Mouse (Mus musculus) left cerebral cortex, postnatal 36 days (tissue): ENCODE measurements at regions not wholly inside any gene's neighbourhood (a gene's known extent, or its start where the extent isn't known, plus 50 kb on each side); places are given as distances from the start of the nearest gene placed in this dataset.

Experiments
- DNase-seq, 2 experiments: peaks; one replicate each; pipeline ENCODE4 v3.0.0; 2021 to 2022; ENCODE audit warnings: low spot score in 2 of 2, mixed read lengths in 1 of 2
- intact Hi-C: fragments of 180-260 bp; cut with DNase I; formaldehyde crosslinking; loops from one replicate; pipeline ENCODE4 v1.15.1; 2025

DNA sequence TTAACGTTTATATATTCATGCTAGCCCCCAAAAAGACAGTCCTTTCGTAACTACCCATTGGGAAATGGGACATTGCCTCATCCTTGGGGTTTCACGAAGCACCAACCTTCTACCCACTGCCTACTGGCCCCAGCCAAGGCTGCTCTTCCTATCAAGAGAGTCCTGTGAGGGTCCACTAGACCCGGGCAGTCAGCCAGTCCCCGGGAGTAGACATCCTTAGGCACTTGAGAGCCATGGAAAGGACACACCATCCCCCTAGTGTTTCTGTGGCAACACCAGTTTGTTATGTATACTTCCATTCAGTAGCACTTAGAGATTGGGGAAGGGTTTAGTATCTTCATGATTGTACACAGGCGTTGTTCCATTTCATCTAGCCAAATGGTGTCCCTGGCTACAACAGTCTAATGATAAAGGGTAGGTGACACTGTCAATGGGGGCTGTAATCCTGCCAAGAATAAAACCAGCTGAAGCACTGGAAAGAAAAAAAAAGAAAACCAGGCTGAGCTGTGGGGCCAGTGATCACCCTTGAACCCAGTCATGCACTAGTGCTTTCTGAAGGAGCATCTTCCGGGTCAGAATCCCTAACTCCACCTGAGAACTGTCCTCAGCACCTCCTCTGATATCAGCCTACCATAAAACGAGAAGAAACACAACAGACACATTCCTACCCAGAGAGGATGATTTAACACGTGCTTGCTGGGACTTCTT lies 108.2 kb downstream of the Tomm20 start:
- intact Hi-C loops, result loop anchor here (2.0 to 10.0 kb wide), 2 partner anchors 171 to 343 kb away; no protein-coding TSS in a partner anchor
- DNase-seq, result no peak

DNA sequence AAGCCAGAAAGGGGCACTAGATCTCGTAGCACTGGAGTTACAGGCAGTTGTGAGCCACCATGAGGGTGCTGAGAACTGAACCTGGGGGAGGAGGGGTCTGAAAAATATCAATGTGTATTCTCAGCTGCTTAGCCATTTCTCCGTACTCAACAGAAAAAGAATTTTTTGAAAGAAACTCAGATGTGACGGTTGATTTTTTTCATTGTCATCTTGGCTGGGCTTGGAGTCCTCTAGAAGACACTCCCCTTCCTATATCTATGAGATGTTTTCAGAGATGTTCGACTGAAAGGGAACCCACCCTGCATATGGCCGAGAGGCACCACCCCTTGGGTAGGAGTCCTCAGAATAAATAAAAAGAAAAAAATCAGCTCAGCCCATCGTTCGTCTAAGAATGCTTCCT lies 110.1 kb downstream of the Tomm20 start:
- no peak for DNase-seq
- intact Hi-C loops, result loop anchor here (10.0 kb wide), 1 partner anchor 341 kb away; no protein-coding TSS in a partner anchor

DNA sequence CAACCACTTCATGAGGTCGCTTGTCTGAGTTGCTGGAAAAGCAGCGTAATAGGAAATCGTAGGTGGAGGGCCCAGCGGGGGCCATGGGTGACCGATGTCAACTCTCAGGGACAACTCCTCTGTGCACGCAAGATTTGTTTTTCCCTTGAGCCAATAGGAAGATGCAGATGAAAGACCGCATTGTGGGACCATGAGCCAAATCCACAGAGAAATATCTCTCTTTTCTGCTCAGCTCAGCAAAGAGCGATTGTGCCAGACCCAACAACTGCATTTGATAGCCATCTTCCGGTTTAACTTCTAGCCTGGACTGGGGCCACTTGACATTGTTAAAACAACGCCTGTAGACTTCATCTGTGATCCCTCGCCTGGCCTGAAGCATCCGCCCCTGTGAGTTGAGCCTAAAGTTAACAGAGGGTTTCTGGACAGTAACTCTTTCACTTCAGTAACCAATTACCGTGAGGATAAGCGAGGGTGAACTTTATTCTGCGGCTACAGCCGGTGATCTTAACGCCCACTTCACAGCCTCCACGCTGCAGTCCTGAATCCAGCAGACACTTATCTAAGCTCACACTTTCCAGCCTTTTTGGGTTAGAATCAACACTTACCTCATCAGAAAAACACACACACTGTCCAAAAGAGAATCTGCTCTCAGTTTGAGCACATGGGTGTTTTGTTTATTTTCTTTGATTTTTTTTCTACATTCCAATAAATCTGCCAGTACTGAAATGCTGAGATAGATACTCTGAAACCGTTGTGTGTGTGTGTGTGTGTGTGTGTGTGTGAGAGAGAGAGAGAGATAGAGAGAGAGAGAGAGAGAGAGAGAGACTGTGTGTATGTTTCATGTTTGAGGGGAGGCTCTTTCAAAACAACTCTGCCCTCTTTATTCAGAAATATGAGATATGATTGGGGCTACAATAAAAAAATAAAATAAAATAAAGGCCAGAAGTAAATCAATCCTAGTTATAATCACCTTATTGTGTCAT lies 111.9 kb downstream of the Tomm20 start:
- DNase-seq, result peak in 1 of 2 experiments; percentile 44
- intact Hi-C loops, result loop anchor here (5.0 to 10.0 kb wide), 2 partner anchors 76 to 339 kb away; no protein-coding TSS in a partner anchor

DNA sequence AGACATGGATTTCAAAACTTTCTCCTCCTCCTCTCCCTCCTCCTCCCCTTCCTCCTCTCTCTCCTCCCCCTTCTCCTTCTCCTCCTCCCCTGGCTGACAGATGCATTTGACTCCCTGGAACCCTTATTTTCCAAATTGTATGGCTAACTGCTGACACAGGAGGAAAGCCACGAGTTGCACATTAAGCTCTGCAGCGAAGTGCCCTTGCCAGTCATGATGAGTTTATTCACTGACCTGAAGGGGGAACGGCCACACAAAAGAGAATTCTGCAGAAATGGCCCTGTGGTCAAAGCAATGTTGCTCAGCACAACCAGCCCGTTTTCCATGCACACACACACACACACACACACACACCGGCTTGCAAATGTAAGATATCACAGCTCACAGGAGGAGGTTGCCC lies 112.6 kb downstream of the Tomm20 start:
- intact Hi-C loops, result loop anchor here (5.0 to 10.0 kb wide), 2 partner anchors 76 to 338 kb away; no protein-coding TSS in a partner anchor
- no peak for DNase-seq

DNA sequence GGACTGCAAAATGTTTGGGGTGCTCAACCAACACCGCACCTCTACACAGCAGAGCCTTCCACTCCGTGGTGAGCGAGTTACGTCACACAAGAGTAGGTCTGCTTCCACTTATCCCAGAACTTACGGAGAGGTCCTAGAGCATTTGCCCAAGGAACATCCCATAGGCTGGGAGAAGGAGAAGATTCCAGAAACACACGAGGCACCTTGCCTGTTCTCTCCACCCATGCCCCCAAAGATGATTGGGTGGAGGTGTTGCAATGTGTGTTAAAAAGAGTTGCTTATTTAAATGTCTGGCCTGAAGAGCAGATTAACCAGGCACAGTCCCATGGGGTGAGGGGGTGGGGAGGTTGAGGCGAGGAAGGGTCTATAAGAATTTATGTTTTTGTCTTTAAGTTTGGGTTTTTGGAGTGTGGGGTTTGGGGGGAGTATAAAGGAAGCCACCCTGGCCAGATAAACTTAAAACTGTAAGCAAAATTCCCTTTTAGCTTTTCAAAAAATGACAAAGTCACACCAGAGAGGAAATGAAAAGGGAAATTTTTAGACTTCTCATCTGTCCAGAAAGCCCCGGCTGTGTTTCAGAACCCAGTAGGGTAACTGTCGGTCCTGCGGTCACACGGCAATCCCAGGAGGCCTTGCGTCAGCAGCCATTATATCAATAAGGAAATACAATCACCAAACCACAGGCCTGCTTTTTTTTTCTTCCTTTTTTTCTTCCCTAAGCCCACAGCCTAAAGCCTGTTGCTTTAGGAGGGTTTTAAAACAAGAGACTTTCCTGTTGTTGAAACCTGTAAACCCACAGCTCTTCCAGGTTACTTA lies 113.3 kb downstream of the Tomm20 start:
- intact Hi-C loops, result loop anchor here (5.0 to 10.0 kb wide), 2 partner anchors 75 to 338 kb away; no protein-coding TSS in a partner anchor
- DNase-seq, result no peak

DNA sequence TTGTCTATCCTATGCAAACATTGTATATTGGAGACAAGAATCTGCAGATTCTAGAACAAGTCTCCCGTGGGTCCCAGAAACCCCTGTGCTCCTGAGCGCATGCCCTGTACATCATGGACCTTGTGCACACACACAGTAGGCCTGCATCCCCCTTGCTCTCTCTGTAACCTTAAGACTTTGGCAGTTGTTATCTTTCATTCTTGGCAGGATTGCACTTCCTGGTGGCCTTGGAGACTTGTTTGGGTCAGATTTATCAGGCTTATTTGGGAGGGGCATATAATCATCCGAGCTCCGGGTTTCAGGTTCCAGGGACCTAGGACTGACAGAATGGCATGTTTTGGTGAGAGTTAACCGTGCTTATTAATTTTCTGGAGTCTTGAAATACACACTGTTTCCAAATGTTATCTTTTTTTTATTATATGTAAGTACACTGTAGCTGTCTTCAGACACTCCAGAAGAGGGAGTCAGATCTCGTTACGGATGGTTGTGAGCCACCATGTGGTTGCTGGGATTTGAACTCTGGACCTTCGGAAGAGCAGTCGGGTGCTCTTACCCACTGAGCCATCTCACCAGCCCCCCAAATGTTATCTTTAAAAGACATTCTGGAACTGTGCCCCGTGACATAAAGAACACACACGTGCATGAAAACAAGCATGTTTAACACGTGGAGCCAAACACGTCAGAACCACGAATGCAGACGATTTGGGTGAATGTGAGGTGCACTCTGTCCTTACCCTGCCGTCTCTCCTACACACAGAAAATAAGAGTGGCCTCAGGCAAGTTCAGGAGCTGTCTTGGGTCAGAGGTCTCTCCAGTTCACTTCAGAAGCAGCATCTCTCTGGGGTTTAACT lies 114.1 kb downstream of the Tomm20 start:
- intact Hi-C loops, result loop anchor here (5.0 to 10.0 kb wide), 2 partner anchors 74 to 337 kb away; no protein-coding TSS in a partner anchor
- no peak for DNase-seq

DNA sequence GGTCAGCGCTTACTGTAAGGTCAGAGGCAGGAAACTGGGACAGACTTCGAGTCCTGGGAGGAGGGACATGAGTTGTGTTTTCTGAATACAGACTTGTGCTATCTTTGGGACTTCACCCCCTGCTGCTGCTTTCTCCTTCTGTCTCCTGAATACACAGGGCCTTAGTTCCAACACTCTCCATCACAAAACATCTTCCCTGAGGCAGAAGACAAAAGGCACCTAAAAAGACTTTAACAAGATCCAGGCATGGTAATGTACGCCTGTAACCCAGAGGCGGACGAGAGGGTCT lies 115.5 kb downstream of the Tomm20 start:
- intact Hi-C loops, result loop anchor here (5.0 to 10.0 kb wide), 2 partner anchors 73 to 335 kb away; no protein-coding TSS in a partner anchor
- no peak for DNase-seq

DNA sequence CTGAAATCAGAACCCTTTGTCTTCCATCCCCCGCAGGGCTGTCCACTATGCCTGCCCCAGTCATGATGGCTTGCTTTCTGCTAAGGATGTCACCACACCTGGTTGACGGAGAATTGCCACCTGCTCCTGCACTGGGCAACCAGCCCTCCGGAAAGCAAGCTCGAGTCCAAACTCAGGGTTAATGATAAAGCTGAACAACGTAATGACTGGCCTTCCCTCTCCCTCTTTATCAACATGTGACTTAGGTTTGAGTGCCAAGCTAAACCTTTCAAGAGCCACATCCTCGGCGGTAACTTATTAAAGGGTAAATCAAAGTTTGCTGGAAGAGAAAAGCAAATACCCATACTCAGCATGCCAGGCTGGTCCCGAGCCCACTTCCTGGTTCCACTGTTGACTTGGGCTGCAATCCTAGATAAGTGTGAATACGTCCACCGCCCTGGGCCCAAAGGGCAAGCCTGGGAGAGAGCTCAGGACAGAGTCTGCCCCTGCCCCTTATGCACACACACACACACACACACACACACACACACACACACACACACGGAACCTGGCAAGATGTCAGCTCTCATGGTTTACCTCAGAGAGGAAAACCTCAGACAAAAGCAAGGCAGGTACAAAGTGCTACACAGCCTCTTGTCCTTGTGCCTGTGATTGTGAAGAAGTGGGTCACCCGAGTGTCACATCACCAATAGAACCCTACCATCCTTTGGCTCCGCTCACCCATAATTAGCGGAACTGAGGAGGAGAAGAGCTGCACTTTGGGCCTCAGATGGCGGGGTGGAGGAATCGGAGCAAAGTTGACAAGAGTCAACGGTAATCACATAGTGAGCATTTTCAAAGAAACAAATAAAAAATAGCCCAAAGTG lies 116.0 kb downstream of the Tomm20 start:
- intact Hi-C loops, result loop anchor here (5.0 to 10.0 kb wide), 2 partner anchors 72 to 335 kb away; no protein-coding TSS in a partner anchor
- no peak for DNase-seq

DNA sequence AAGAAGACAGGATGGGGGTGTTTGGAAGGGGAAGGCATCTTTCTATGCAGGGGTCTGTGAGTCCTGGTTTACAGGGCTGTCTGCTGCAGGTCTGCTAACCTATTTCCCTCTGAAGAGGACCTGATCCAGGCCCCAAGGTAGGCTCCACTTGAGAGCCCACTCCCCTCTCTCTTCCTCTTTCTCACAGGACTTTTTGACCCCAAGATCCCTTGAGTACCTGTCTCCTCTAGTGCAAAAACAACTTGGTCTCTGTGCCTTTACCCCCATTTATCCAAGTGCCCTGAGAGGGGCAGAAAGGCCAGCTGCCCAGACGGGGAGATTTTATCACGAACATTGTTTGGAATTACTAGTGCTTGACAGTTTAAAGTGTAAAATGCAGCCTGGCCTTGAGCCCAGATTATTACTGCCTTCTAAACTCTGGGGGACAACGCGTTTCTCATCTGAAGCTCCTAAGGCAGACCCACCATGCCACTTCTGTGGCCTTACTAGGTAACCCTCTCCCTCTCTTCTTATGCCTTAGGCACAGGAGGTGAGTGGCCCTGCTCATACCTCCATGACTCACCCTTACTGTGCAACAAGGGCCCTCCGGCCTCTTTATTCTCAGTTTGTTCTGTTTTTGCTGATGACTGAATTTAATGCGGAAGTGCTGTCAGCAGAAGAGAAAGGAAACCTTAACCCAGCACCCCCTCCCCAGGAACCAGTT lies 117.8 kb downstream of the Tomm20 start:
- intact Hi-C loops, result no loop called here
- no peak for DNase-seq

DNA sequence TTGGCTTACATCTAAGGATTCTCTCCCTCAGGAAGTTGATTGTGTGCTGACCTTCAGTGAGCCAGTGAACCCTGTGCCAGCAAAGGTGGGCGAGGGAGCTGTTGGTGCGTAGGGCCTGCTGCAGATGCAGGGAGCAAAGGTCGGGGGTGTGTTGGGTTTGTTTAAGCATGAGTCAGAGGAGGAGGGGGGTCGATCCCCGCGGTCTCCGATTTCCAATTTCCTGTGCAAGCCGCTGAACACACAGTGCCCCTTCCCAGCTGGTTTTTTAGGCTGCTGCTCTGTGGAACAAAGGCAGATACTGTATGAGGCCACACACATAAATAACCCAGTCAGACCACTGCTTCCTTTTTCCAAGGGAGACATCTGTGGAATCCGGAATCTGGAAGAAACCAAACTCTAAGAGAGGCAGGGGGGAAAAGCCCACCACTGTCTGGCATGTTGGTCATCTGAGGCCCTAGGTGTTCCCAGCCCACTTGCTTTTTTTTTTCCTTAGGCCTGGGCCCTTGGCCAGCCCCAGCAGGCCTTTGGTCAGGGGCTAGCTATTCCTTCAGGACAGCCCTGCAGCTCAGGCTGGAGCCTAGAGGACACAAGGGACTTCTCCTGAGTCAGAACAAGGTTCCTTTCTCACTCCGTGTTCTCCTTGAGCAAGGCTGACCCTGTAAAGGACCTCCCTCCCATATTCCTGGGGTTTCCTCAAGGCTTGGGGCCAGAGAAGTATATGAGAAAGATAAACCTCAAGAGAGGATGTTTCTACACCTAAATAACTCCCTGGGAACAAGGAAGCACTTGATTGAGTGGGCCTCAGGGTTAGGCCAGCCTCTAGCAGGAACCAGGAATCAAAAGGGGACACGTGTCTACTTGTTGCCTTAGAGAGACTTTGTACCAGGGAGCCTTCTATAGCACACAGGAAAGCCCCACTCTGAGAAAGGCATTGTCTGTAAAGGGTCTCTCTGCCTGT lies 119.0 kb downstream of the Tomm20 start:
- intact Hi-C loops, result no loop called here
- DNase-seq, result no peak

DNA sequence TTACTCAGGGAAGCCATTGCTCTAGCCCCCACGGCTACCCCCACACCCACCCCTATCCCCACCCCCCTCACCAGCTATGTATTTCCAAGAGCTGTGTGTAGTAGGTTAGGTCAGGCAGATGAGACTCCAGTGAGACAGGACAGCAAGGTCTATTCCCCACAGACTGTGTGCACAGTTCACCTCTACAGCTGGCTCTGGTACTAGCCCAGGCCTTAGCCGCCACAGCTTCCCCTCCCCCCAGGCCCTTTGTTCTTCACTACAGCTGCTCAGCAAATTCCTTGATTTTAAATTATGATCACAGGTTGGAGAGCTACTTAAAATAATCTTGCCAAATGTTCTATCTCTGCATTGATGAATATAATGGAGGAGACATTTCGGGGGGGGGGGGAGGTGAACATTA lies 119.8 kb downstream of the Tomm20 start:
- no peak for DNase-seq
- intact Hi-C loops, result no loop called here

DNA sequence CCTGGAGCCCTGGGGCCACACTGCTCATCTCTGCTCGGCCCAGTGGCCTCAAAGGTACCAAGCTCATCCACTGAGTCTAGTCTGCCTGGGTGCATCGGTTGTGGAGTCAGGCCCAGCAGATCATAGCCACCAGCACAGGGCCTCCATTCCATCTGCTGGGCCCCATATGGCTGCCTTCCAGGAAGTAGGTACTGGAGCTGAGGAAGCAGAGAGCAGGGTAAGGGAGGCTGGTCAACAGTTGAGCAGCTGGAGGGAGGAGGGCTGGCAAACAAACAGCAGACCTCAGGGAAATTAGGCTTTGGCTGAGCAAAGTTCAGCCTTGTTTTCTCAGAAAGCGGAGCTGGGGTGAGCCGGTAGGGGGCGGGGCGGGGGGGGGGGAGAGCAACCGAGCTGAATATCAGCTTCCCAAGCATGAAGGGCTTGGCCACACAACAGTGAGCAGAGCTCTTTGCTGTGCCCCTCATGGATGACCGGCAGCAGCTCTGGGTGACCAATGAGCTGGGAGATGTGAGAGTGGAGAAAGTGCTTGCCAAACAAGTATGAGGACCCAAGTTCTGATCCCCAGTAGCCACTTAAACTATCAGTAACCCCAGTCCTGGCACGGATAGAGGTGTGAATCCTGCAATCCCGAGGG lies 121.0 kb downstream of the Tomm20 start:
- no peak for DNase-seq
- intact Hi-C loops, result no loop called here

DNA sequence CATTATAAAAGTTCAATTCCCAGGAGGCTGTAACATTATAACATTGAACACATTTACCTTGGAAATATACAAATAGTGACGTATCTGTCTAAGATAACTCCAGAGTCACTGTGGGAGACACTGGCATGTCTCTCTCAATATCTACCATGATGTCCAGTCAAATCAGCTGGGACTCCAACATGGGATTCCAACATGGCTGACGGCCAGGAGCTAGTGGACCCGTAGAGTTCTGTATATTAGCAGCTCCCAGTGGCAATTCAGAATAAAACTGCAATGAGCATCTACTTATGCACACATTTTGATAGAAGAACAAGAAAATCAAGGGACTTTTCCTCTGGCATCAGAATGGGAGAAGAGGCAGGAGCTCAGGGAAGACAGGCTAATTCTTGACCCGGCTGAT lies 123.4 kb downstream of the Tomm20 start:
- no peak for DNase-seq
- intact Hi-C loops, result no loop called here

DNA sequence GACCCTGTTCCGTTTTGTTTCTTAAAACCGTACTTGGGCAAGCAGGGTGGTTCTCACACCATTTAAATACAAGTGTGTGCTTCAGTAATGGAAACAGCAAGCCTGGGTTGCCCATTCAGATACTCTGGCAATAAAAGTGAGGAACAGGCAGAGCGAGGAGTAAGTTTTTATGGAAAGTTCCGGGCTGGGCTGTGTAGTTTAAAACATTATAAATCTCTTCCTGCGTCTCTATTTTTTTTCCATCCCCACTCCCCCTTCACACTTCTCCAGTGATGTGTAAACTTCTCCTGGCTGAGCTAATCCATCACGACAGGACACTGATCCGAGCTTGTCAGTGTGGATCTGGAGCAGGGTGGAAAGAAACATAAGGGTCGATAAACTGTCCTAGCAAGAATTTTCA lies 124.4 kb downstream of the Tomm20 start:
- DNase-seq, result no peak
- intact Hi-C loops, result no loop called here

DNA sequence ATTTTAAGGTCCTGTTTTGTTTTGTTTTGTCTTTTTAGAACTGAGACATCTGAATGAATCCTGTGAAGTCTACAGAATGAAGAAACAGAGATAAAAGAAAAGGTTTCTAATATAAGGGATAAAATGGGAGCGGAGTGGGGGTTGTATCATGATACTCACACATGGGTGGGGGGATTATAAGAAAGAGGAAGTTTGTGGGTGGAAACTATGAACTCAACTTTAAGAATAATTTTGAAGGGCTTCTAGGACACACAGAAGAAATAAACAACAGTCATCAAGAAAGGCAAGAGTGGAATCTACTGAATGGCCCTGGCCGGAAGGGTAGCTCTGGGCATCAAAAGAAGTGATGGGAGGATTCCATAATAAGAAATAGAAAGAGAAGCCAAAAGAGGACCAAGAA lies 125.1 kb downstream of the Tomm20 start:
- intact Hi-C loops, result no loop called here
- DNase-seq, result no peak

DNA sequence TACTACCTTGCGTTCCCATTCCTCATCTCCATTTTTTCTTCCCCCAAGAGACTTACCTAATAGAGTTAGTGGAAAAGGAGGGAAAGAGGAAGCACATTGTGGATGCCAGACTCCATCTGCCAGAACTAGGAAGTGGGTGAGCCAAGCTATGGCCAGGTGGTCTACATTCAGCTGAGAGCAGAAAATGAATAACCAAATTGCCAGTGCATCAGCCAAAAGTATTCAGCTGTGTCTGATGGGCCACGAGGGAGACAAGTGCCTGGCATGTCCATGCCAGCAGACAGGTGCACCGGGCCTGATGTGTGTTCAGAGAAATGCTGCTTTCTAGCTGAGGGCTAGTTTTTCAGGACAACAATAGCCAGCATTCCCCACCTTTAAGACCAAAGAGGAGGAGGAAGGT lies 126.4 kb downstream of the Tomm20 start:
- intact Hi-C loops, result no loop called here
- DNase-seq, result no peak
